8 mouse cellular contexts compared by ENCODE assay signal in the genomic region with DNA sequence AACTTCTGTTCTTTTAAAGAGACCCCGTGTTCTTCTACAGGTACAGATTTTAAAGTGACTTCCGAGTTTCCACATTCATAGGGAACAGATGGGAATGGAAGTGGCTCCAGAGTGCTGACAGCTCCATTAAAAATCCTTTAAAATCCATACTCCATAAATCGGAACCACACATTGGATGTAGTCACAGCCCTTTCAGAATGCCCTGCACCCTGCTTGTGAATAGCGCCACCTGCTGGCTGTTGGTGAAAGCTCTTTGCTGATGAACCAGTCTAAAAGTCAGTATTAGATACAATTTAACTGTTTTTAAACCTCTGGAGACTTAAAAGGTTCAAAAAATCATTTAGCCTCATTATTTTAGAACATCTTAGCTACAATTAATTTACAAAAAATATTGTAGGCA.
DNase-seq lines count a peak whose midpoint lies in the region; ATAC-seq and TF ChIP-seq lines count a peak whose summit lies in the region.

No protein-coding gene starts in this region.

- no peak overlapping the region for H3K27ac ChIP-seq in embryonic facial prominence, embryonic 13.5 days
- H3K27ac ChIP-seq in hindbrain, postnatal 0 days: peak overlapping the region; percentile 36; the same call in 1 of the 2 replicates
- H3K27ac ChIP-seq in neural tube, embryonic 12.5 days: peak overlapping the region; percentile 90
- H3K27ac ChIP-seq in testis, adult 2 months (ENCODE audit: control insufficient read depth, insufficient read depth, low read depth, low read length): no peak overlapping the region

- H3K9ac ChIP-seq in embryonic facial prominence, embryonic 13.5 days: no peak overlapping the region
- H3K9ac ChIP-seq in hindbrain, postnatal 0 days (replicated peaks; ENCODE audit: low read length): no peak overlapping the region
- peak overlapping the region; percentile 13; the same call in 1 of the 2 replicates for H3K9ac ChIP-seq in neural tube, embryonic 12.5 days

- H3K9me3 ChIP-seq in embryonic facial prominence, embryonic 13.5 days: no peaks in the 10 kb centered on the region
- H3K9me3 ChIP-seq in hindbrain, postnatal 0 days (ENCODE audit: low read length): no peaks in the 10 kb centered on the region
- H3K9me3 ChIP-seq in neural tube, embryonic 12.5 days: no peaks in the 10 kb centered on the region

- DNase-seq in cerebellum, adult 11 months: peak; percentile 31
- peak; percentile 90 to 92 for DNase-seq in adrenal gland, postnatal 36 days
- DNase-seq in hindbrain, postnatal 0 days (ENCODE audit: low spot score): peak; percentile 92
- peak; percentile 48 to 82 for DNase-seq in left cerebral cortex, postnatal 14 days (ENCODE audit: low spot score in 2 of 2)

- no peak overlapping the region for H3K4me3 ChIP-seq in embryonic facial prominence, embryonic 13.5 days
- H3K4me3 ChIP-seq in hindbrain, postnatal 0 days (ENCODE audit: low read length): no peak overlapping the region
- H3K4me3 ChIP-seq in neural tube, embryonic 12.5 days: no peak overlapping the region
- H3K4me3 ChIP-seq in testis, adult 2 months (ENCODE audit: control insufficient read depth, low read depth, low read length): no peak overlapping the region

- 0 out of 2 replicates have a peak overlapping the region, but pooled peaks have one; percentile 5 for H3K4me2 ChIP-seq in embryonic facial prominence, embryonic 13.5 days
- 0 out of 2 replicates have a peak overlapping the region, but pooled peaks have one; percentile 7 for H3K4me2 ChIP-seq in hindbrain, postnatal 0 days (ENCODE audit: low read depth, low read length)
- H3K4me2 ChIP-seq in neural tube, embryonic 12.5 days (replicated peaks): peak overlapping the region; percentile 55

- WGBS in embryonic facial prominence, embryonic 13.5 days: 17% methylated on average over 4 of the region's 4 CpGs
- WGBS in hindbrain, postnatal 0 days: 20% methylated on average over 4 of the region's 4 CpGs
- 13% methylated on average over 4 of the region's 4 CpGs for WGBS in neural tube, embryonic 12.5 days

- H3K4me1 ChIP-seq in embryonic facial prominence, embryonic 13.5 days: peaks cover 13% of the 10 kb centered on the region
- H3K4me1 ChIP-seq in hindbrain, postnatal 0 days (ENCODE audit: insufficient read depth, low read length): no peaks in the 10 kb centered on the region; the same call in 1 of the 2 replicates
- peaks cover 69% of the 10 kb centered on the region for H3K4me1 ChIP-seq in neural tube, embryonic 12.5 days
- no peaks in the 10 kb centered on the region for H3K4me1 ChIP-seq in testis, adult 2 months (ENCODE audit: control insufficient read depth, insufficient read depth, low read length)

- TF ChIP-seq CTCF in hindbrain, postnatal 0 days (IDR thresholded peaks at IDR 0.05; ENCODE audit: low read depth): peak; percentile 92
- peak; percentile 76; the same call in 1 of the 2 replicates for TF ChIP-seq CTCF in testis, adult 2 months (IDR thresholded peaks at IDR 0.05; ENCODE audit: control insufficient read depth, insufficient read depth, insufficient replicate concordance, low read depth, low read length)

- peaks cover 59% of the 10 kb centered on the region for H3K27me3 ChIP-seq in embryonic facial prominence, embryonic 13.5 days
- 0 out of 2 replicates have a peak, but pooled peaks cover 5% of the 10 kb centered on the region for H3K27me3 ChIP-seq in hindbrain, postnatal 0 days (ENCODE audit: insufficient read depth, low read length)
- H3K27me3 ChIP-seq in neural tube, embryonic 12.5 days (replicated peaks): no peaks in the 10 kb centered on the region
- no peaks in the 10 kb centered on the region for H3K27me3 ChIP-seq in testis, adult 2 months (ENCODE audit: control insufficient read depth, insufficient read depth, low read length)

- TF ChIP-seq POLR2A in testis, adult 2 months (IDR thresholded peaks at IDR 0.05; ENCODE audit: control insufficient read depth, low read depth, low read length): no peak

- no peak for ATAC-seq in cerebellum, adult (ENCODE audit: insufficient number of reproducible peaks, low FRiP score, low TSS enrichment)
- ATAC-seq in embryonic facial prominence, embryonic 13.5 days (ENCODE audit: insufficient number of reproducible peaks, insufficient read depth, low FRiP score, low TSS enrichment, low read depth): no peak
- ATAC-seq in hindbrain, postnatal 0 days: no peak
- peak; percentile 54; the same call in 1 of the 2 replicates for ATAC-seq in neural tube, embryonic 12.5 days (ENCODE audit: low FRiP score, low read depth)

- no peaks in the 10 kb centered on the region for H3K36me3 ChIP-seq in embryonic facial prominence, embryonic 13.5 days
- H3K36me3 ChIP-seq in hindbrain, postnatal 0 days (ENCODE audit: insufficient read depth, low read length): no peaks in the 10 kb centered on the region
- H3K36me3 ChIP-seq in neural tube, embryonic 12.5 days: no peaks in the 10 kb centered on the region
- H3K36me3 ChIP-seq in testis, adult 2 months (ENCODE audit: control insufficient read depth, insufficient read depth, low read length): no peaks in the 10 kb centered on the region

- intact Hi-C loops in left cerebral cortex, postnatal 14 days (cut with DNase I): loop anchor here (5.0 to 10.0 kb wide), 2 partner anchors 306 to 344 kb away; partner anchors contain the start of gene Hoxb4

Comparison
In these comparisons a context has a peak if more than half of its experiments do, and no peak if none do; other contexts are left out.
1. DNase-seq: peak in every context shown above with its lines; median percentile 92 in hindbrain, postnatal 0 days; 91 in adrenal gland, postnatal 36 days; 65 in left cerebral cortex, postnatal 14 days; 31 in cerebellum, adult 11 months.
2. H3K27ac ChIP-seq: peak in hindbrain, postnatal 0 days (single experiment) and neural tube, embryonic 12.5 days (single experiment); none in embryonic facial prominence, embryonic 13.5 days (single experiment) and testis, adult 2 months (single experiment).
3. H3K4me2 ChIP-seq: peak in every context shown above with its lines; median percentile 55 in neural tube, embryonic 12.5 days; 7 in hindbrain, postnatal 0 days; 5 in embryonic facial prominence, embryonic 13.5 days.